Mouse (Mus musculus): ENCODE measurements at regions not wholly inside any gene's neighbourhood (a gene's known extent, or its start where the extent isn't known, plus 50 kb on each side); places are given as distances from the start of the nearest gene placed in this dataset.
"Not testable (repeated sequence)": the region's sequence is repeated elsewhere in the genome, so short reads cannot be mapped to it uniquely, and the experiment has no call there.

DNA sequence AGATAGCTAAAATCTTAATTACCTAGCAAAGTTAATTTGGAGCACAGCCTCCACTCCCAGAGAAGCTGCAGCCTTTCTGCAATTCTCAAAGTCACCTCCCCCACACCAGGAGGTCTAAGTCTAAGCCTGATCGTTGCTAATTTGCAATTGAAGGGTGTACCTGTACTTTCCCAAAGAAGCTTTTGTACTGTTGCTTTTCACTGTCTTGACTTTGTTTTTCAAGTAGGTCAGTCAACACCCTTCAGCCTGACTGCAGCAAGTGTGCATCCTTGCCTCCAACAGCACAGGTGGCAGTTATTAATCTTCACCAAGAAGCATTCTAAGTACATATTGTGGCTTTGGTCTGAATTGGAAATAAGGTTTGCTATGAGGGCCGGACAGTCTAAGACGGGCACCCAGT lies 91.7 kb upstream of the Slc22a30 start:
- DNase-seq = not testable (repeated sequence)

DNA sequence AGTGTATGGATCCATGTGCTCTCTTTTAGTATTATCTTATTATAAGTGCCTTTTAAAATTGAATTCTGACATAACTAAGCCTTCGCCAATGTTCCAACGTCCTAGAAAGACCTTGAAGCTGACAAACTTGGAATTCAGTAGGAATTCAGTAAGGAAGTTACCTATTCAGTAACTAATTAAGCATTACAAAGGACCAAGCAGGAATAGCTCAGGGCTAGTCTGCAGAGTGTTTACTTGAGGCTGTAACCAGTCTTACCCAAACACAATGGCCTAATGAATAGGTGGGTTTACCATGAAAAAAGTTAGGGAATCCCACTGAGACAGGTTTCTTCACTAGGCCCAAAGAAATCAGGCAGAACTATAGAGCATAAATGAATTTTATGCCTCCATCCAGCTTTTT lies 92.6 kb upstream of the Slc22a30 start:
- DNase-seq = not testable (repeated sequence)

DNA sequence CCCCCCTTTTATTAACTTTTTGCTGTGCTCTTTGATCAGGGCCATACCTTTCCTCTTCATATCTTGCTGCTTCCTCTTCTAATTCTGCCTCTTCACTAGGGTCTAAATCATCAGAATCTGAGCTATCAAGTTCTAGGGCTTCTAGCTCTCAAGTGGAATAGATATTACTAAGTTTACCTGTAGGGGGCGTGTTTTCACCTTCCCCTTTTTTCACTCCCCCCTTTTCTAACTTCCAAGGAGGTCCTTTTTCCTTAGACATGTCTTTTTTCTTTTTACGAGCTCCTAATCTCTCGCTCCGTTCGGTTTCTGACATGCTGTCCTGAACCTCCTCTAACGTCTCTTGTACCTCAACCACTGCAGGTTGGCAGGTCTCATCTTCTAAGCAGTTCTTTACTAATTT lies 73.3 kb upstream of the Slc22a8 start:
- not testable (repeated sequence) for DNase-seq

DNA sequence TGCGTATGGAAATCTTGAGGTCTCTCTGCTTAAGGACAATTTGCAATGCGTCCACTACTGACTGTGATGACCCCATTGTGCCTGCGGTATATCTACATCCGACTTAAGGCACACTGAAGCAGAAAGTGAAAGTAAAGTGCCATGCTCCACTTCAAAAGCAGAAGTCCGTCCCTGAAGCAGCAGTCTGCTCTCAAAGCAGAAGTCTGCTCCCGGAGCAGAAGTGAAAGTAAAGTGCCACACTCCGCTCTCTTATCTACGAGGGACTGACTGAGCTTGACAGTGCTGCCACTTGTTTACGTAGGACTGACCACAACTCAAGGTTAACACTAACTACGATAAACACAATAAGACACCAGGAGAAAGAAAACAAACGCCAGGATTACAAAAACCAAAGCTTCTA lies 72.8 kb upstream of the Slc22a8 start:
- peak; percentile 10 for DNase-seq

DNA sequence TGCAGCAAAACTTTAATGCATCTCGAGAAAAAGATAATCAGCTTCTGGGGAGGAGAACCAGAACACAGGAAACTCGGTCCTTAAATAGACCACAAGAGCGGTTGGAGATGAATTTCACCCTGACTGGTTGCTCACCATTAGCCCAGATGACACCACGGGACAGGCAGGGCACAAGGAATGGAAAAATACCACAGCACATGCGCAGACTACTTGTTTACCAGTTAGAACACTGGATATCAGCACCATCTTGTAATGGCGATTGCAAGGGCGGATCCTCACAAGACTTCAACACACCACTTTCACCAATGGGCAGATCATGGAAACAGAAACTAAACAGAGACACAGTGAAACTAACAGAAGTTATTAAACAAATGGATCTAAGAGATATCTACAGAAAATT lies 72.1 kb upstream of the Slc22a8 start:
- DNase-seq = not testable (repeated sequence)

DNA sequence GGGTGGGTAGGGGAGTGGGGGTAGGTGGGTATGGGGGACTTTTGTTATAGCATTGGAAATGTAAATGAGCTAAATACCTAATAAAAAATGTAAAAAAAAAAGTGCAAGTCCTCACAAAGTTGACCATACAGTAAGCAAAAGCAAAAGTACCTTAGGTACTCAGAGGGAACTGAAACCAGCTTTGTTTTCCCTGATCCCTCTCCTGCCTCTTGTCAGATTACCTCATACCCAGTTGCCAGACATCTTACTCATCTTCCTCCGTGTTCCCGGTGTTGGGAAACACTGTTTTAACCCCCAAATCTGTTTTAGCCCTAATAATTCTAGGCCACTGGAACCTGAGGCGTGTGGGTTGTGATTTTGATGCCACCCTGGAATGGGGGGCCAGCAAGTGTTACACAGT lies 56.5 kb upstream of the Slc22a8 start:
- no peak for DNase-seq

DNA sequence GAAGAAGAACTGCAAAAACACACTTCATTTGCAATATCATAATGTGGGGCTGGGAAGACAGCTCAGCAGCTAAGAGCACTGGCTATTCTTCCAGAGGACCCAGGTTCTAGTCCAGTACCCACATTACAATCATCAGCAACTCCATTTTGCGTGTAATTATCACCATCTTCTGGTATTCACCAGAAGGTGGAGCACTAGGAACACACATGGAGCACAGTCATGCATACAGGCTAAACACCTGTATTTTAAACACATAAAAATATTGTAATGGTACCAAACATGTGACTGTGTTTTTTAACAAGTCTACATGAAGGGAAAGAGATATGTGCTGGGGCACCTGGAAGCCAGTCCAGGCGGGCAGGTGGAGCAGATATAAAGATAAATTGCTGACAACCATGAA lies 55.0 kb upstream of the Slc22a8 start:
- DNase-seq = no peak
